ENCODE assay signal across 17 mouse cellular contexts in genomic region chr8:84115646-84116045, GRCm38 (mm10). TPM values are rescaled to one million over a fixed set of nuclear protein-coding genes. Genes with fewer than 3 reads are reported as not detected.
"Had no signal": no experiment of that assay in that cellular context is flagged by ENCODE, and none has a peak within 500 bp of the region (broad histone marks: within the 10 kb centered on the region; RNA-seq: fewer than 3 reads in every experiment).

No protein-coding gene starts in this region.

- H3K36me3 ChIP-seq: neural tube, embryonic 12.5 days; neural tube, embryonic 13.5 days; neural tube, embryonic 15.5 days; stomach, embryonic 15.5 days had no signal

- H3K9ac ChIP-seq: neural tube, embryonic 12.5 days; neural tube, embryonic 13.5 days; neural tube, embryonic 15.5 days; stomach, embryonic 15.5 days had no signal

- H3K4me3 ChIP-seq: neural tube, embryonic 12.5 days; neural tube, embryonic 13.5 days; neural tube, embryonic 15.5 days; stomach, embryonic 15.5 days had no signal

- H3K27me3 ChIP-seq: neural tube, embryonic 12.5 days; neural tube, embryonic 13.5 days; neural tube, embryonic 15.5 days; stomach, embryonic 15.5 days had no signal

- H3K4me1 ChIP-seq: neural tube, embryonic 12.5 days; neural tube, embryonic 13.5 days; neural tube, embryonic 15.5 days; stomach, embryonic 15.5 days had no signal

- H3K4me2 ChIP-seq: neural tube, embryonic 12.5 days; neural tube, embryonic 13.5 days; neural tube, embryonic 15.5 days; stomach, embryonic 15.5 days had no signal

- DNase-seq: right cerebral cortex, adult 18-20 months; right cerebral cortex, postnatal 14 days; right cerebral cortex, postnatal 25 days; right cerebral cortex, postnatal 4 days; spleen, adult 18-20 months; thymus, adult 18-20 months; thymus, adult 2 months; thymus, postnatal 14 days; thymus, postnatal 25 days; thymus, postnatal 36 days; thymus, postnatal 4 days had no signal

- H3K9me3 ChIP-seq: neural tube, embryonic 12.5 days; neural tube, embryonic 13.5 days; neural tube, embryonic 15.5 days; stomach, embryonic 15.5 days had no signal

- H3K27ac ChIP-seq: neural tube, embryonic 12.5 days; neural tube, embryonic 13.5 days; neural tube, embryonic 15.5 days; stomach, embryonic 15.5 days; stomach, postnatal 0 days had no signal

RNA-seq across cellular contexts. Expression of gene Podnl1, which starts 10.1 kb away (rescaled TPM):
- polyA plus RNA-seq: neural tube, embryonic 11.5 days had no signal
